Mouse (Mus musculus) embryonic facial prominence, embryonic 10.5 days (tissue): ENCODE measurements around the gene Shh. TPM values are rescaled to one million over a fixed set of nuclear protein-coding genes. Genes with fewer than 3 reads are reported as not detected.
A peak's percentile ranks its signal among the peaks of the same experiment; 100 is the strongest.

ENCODE experiments used
- DNase-seq: peaks from one replicate; pipeline ENCODE4 v3.0.0-alpha.2; 2017; ENCODE audit warnings: low spot score
- H3K27ac ChIP-seq: fragments of 300-500 bp; sonication (generic); replicated peaks from 2 replicates; pipeline ENCODE4 v1.5.1; 2016; ENCODE audit warnings: mild to moderate bottlenecking
- H3K27me3 ChIP-seq: fragments of 300-500 bp; sonication (generic); replicated peaks from 2 replicates; pipeline ENCODE4 v1.6.1; 2016; ENCODE audit warnings: low read depth, mild to moderate bottlenecking; ENCODE audit not compliant: poor library complexity, severe bottlenecking
- H3K36me3 ChIP-seq: fragments of 300-500 bp; sonication (generic); replicated peaks from 2 replicates; pipeline ENCODE4 v1.6.1; 2016; ENCODE audit warnings: mild to moderate bottlenecking, moderate library complexity
- H3K4me1 ChIP-seq: fragments of 300-500 bp; sonication (generic); 2 replicates; pipeline ENCODE4 v1.6.1; 2016
- H3K4me3 ChIP-seq: fragments of 300-500 bp; sonication (generic); 2 replicates; pipeline ENCODE4 v1.5.1; 2016; ENCODE audit warnings: mild to moderate bottlenecking, moderate library complexity
- H3K9me3 ChIP-seq: fragments of 300-500 bp; sonication (generic); 2 replicates; pipeline ENCODE4 v1.6.1; 2016; ENCODE audit warnings: mild to moderate bottlenecking
- WGBS: fragments of 180-500 bp; shearing (Covaris S2); methylation state at CpG from one replicate; pipeline ENCODE4 v1.1.7; 2016; 5-methylcytosine and 5-hydroxymethylcytosine counted together
- polyA plus RNA-seq: library from polyadenylated mRNA; unstranded; fragments of >200 nt; fragmentation: Nextera tagmentation; extraction: Ambion mirVana; gene quantifications from 2 replicates; pipeline ENCODE4 v1.2.1, GENCODE M21; 2016

The Shh gene
- polyA plus RNA-seq, 1 experiment from 2014 or later = 3.0 TPM

DNA sequence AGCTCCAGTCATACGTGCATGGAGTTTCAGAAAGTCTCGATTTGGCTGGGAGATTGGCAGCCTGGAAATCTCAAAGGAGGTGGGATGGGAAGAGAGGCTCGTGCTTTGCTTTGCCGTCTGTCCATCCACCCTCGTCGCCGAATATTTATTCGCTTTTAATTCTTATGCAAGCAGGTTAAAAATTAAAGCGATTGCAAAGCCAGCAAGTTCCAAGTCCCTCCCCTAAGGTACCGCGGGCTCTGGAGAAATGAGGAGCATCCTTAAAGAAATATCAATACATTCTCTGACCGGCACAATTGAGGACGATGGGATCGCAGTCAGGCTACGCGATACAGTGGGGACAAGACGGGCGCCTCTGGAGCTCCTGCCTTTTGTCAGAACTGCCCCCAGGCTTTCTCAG, 1.5 kb downstream of the Shh start:
- peaks cover 100% of the 10 kb centered on the region for H3K27me3 ChIP-seq
- peak overlapping the region; percentile 67 for H3K4me3 ChIP-seq
- no peaks in the 10 kb centered on the region for H3K36me3 ChIP-seq
- 0 out of 2 replicates have a peak overlapping the region, but pooled peaks have one; percentile 45 for H3K27ac ChIP-seq
- H3K4me1 ChIP-seq = peaks cover 43% of the 10 kb centered on the region
- under 1% methylated on average over 18 of the region's 18 CpGs for WGBS
- DNase-seq = peak; percentile 24
- H3K9me3 ChIP-seq = no peaks in the 10 kb centered on the region

DNA sequence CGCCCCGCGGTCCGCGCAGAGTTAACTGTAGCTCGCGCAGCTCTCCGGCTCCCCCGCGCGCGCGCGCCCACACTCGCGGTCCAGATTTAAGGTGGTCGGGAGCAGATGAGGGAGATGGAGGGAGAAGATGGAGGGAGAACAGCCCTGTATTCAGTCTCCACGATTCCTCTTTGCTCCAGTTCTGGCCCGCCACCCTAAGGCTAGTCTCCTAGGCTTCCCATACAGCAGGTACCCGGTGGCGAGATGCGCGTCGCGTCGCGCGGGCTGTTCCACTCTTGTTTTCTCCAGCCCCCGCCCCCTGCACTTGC, 2.0 kb downstream of the Shh start:
- Histone ChIP-seq H3K27ac (peak overlapping the region; percentile 45; the same call in 1 of the 2 replicates), H3K9me3 (no peaks in the 10 kb centered on the region), H3K27me3 (peaks cover 100% of the 10 kb centered on the region), H3K4me3 (peak overlapping the region; percentile 67), H3K36me3 (no peaks in the 10 kb centered on the region), H3K4me1 (peaks cover 47% of the 10 kb centered on the region)
- whole genome bisulfite sequencing = under 1% methylated on average over 29 of the region's 29 CpGs
- peak; percentile 70 for DNase-seq

DNA sequence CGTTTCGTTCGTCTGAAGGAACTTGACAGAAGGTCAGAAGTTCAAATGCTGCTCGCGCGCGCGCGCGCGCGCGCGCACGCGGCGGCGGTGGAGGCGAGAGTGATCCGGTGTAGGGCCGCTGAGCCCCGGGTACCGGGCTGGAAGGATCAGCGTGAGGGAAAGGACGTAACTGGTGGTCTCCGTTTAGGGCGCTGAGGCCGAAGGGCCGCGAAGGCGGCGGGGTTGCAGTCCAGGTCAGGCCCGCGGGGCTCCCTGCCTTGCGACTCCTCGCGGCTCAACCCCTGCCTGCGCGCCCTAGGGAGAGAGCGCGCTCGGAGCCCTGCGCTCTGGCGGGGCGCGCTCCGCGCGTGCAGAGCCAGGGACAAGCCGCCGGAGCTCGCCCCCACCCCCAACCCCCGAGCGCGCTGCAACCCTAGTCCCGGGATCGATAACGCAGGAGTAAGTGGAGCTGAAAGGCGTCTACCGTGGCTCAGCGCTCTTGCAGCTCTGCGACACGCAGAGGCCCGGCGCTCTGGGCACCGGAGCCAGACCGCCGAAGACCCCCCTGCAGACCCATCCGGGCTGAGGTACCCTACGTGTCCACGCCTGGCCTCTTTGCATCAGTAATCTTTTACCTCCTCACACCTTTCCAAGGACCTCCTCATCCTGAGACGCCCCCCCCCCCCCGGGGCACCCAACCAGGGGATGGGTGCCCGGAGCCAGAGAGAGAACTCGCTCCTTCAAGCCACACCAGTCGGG, 2.5 kb downstream of the Shh start:
- peaks cover 100% of the 10 kb centered on the region for H3K27me3 ChIP-seq
- WGBS = under 1% methylated on average over 76 of the region's 76 CpGs
- H3K36me3 ChIP-seq = no peaks in the 10 kb centered on the region
- DNase-seq = peak; percentile 67
- peak overlapping the region; percentile 67 for H3K4me3 ChIP-seq
- H3K27ac ChIP-seq = peak overlapping the region; percentile 45
- H3K4me1 ChIP-seq = peaks cover 52% of the 10 kb centered on the region
- no peaks in the 10 kb centered on the region for H3K9me3 ChIP-seq

DNA sequence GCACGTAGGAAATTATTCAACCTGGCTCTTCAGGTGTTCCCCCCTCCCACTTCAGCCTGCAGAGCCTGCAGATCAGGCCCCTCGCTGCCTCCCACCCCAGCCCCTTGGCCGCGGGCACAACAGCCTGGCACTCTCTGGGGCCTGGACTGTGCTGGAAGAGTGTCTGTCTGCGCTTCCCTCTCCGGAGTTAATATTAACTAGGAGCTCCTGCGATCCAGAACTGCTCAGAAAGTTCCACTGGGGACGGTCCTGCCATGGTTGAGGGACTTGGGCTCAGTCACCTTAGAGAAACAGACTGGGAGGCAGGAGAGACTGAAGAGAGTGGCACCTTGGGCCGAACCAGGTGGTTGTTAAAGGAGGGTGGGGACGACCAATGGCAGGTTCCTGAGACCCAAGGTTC, 3.4 kb downstream of the Shh start:
- Histone ChIP-seq H3K4me3 (peak overlapping the region; percentile 67), H3K27me3 (peaks cover 100% of the 10 kb centered on the region), H3K9me3 (no peaks in the 10 kb centered on the region), H3K27ac (peak overlapping the region; percentile 14; the same call in 1 of the 2 replicates), H3K4me1 (peaks cover 60% of the 10 kb centered on the region), H3K36me3 (no peaks in the 10 kb centered on the region)
- WGBS = 2% methylated on average over 10 of the region's 10 CpGs
- peak; percentile 22 for DNase-seq

DNA sequence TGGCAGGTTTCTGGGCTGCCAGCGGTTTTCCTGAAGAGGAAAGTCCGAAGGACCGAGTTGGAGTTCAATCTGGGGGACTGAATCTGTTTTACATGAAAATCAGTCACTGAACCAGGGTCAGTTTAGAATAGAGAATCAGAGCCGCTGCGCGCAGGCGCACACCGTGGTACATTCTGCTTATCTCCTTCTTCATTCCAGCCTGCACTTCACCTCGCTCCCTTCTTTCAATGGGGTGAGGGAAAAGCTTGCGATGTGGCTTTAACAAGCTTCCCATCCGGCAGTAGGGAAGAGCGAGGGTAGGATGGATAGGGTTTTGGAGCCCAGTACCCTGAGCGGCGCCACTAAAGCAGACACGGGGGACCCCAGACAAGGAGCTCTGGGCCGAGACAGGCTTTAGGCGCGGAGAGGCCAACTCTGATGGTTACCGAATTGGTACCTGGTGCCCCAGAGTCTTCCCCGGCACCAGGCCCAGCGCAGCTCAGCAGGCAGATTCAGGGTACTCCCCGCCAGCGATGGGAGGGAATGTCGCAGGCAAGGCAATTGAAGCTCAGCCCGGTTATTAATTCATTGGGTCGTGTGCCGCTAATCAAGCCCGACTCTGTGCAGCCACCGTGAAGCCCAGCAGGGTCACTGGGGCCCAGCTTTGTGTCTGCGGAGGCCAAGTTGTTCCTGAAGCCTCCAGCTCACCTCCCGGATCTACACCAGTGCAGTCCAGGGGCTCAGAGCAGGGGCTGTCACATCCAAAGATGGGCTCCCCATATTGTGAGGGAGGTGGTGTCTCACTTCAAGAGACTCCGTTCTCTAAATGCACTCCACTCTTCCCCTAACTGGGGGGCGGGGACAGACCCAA, 4.1 kb downstream of the Shh start:
- Histone ChIP-seq H3K4me3 (peak overlapping the region; percentile 67), H3K9me3 (no peaks in the 10 kb centered on the region), H3K36me3 (no peaks in the 10 kb centered on the region), H3K4me1 (peaks cover 67% of the 10 kb centered on the region), H3K27me3 (peaks cover 100% of the 10 kb centered on the region), H3K27ac (no peak overlapping the region)
- 1% methylated on average over 33 of the region's 33 CpGs for WGBS
- peak; percentile 46 for DNase-seq

DNA sequence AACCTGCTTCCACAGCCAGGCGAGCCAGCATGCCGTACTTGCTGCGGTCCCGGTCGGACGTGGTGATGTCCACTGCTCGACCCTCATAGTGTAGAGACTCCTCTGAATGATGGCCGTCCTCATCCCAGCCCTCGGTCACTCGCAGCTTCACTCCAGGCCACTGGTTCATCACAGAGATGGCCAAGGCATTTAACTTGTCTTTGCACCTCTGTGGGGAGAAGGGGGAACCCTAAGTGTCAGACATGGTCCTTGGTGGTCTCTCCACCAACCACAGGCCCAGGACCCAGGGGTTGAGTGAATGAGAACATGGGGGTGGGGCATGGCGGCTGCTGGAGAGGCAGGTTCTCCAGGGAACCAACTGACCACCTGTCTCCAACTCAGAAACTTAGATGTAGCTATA, 5.7 kb downstream of the Shh start:
- Histone ChIP-seq H3K4me1 (peaks cover 65% of the 10 kb centered on the region), H3K4me3 (peak overlapping the region; percentile 54; the same call in 1 of the 2 replicates), H3K9me3 (no peaks in the 10 kb centered on the region), H3K27me3 (peaks cover 100% of the 10 kb centered on the region), H3K27ac (no peak overlapping the region), H3K36me3 (no peaks in the 10 kb centered on the region)
- DNase-seq = peak; percentile 12
- WGBS = 9% methylated on average over 11 of the region's 11 CpGs

DNA sequence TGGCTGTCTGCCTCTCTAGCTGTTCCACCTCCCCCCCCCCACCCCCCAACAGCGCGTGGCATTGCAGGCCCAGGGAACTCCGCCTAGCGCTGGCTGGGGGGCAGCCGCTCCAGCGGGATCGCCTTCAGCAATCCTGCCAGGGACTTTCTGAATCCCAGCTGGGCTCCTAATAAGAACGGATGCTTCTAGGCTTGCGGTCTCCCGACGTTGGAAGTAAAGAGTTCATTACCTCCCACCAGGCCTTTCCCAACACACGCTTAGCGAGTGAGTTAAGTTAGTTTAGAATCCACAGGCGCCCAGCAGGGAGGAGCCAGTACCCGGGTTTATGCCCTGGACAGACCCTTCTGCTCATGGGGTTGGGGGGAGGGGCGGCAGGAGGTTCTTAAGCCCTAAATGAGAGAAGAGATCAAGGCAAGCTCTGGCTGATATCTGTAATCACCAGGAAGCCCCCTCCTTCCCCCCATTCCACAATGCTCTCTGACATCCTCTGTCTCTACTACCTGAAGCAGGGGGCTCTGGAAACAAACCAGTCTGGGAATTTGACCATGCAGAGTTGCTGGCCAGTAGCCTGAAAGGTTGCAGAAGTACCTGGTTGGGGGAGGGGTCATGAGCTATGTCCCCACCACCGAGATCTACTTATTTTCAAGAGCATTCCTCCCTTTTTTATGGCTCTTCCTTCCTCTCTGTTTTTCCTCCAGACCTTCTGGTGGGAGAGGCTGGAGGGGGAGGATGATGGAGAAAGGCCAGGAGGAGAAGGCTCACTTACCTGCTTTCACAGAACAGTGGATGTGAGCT, 6.3 kb downstream of the Shh start:
- Histone ChIP-seq H3K36me3 (no peaks in the 10 kb centered on the region), H3K4me1 (peaks cover 60% of the 10 kb centered on the region), H3K27ac (no peak overlapping the region), H3K9me3 (no peaks in the 10 kb centered on the region), H3K27me3 (peaks cover 100% of the 10 kb centered on the region), H3K4me3 (peak overlapping the region; percentile 54)
- peak; percentile 45 for DNase-seq
- under 1% methylated on average over 17 of the region's 17 CpGs for WGBS

DNA sequence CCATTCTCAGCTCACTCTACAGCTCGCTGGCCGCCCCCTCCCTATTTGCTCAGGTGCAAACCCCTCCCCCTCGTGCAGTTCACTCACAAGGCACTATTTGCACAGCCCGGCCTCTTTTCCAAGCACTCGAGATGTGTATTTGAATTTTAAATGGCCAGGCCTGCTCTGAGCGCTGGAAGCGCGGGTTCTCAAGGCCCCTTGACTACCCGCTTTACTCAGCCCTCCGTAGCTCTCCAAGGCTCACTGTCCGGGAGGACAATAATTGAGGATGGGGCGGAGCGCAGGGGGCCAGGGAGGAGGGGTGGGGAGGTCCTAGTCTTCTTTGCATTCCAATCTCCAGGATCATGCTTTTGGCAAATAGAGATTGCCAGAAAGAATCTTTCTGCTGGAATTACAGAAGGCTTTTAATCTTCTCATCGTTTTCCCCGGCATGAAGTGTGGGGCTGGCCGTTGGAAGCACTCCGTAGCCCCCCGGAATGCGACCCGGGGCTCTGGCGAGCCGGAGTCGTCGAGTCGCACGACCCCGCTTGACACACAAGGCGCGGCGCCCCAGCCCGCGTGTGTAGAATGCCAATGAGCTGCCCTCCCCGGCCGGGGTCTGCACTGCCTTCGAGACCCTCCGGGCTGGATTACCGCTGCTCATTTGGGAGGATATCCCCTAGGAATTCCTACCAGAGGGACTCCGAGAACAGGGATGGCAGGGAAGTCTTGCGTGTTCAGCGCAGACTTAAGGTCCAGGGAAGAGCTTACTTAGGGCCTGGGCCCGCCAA, 7.4 kb downstream of the Shh start:
- peak; percentile 54 for DNase-seq
- peaks cover 99% of the 10 kb centered on the region for H3K27me3 ChIP-seq
- H3K9me3 ChIP-seq = no peaks in the 10 kb centered on the region
- H3K27ac ChIP-seq = peak overlapping the region; percentile 26; the same call in 1 of the 2 replicates
- peak overlapping the region; percentile 54 for H3K4me3 ChIP-seq
- WGBS = 1% methylated on average over 41 of the region's 41 CpGs
- H3K36me3 ChIP-seq = no peaks in the 10 kb centered on the region
- H3K4me1 ChIP-seq = peaks cover 52% of the 10 kb centered on the region

DNA sequence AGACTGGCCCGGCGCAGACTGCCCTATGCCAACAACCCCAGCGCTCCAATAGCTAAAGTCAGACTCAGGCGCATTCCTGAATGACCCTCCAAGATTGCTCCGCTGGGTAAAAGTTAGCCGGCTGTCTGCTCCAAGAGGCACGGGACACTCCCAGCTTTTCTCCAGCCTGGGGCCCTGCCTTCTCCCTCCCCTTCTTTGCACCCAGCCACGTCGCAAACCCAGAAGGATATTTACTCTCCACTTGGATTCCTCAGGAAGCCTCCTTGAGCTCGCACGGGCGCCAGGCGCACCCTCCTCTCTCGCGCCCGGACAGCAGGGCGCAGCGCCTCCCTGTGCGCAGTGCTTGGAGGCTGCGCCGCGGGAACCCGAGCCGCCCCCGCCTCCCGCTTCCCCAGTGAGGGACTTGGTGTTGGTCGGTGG, 8.2 kb downstream of the Shh start:
- DNase-seq = peak; percentile 57
- Histone ChIP-seq H3K27ac (peak overlapping the region; percentile 24; the same call in 1 of the 2 replicates), H3K4me1 (peaks cover 44% of the 10 kb centered on the region), H3K9me3 (no peaks in the 10 kb centered on the region), H3K4me3 (peak overlapping the region; percentile 54), H3K27me3 (peaks cover 99% of the 10 kb centered on the region), H3K36me3 (no peaks in the 10 kb centered on the region)
- under 1% methylated on average over 27 of the region's 27 CpGs for WGBS

DNA sequence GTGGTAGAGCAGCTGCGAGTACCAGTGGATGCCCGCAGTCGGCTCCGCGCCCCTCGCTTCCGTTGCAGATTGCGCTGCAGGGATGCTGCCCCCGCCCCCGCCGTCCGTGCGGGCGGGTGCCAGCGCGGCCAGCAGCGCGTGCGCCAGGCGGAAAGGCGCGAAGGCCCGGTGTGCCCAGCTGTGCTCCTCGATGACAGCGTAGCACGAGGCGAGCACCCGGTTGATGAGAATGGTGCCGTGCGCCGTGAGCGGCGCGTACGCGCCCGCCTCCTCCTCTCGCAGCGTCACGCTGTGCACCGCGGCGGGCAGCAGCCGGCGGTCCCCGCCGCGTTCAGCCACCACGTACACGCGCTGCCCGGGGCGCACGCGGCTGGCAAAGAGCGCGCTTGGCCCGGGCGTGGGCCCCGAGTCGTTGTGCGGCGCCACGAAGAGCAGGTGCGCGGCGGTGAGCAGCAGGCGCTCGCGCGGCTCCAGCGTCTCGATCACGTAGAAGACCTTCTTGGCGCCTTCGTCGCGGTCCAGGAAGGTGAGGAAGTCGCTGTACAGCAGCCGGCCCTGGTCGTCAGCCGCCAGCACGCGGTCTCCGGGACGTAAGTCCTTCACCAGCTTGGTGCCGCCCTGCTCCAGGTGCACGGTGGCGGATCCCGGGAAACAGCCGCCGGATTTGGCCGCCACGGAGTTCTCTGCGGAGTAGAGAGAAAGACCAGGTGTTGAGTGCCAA, 9.0 kb downstream of the Shh start:
- H3K27me3 ChIP-seq = peaks cover 95% of the 10 kb centered on the region
- 0 out of 2 replicates have a peak overlapping the region, but pooled peaks have one; percentile 32 for H3K27ac ChIP-seq
- H3K36me3 ChIP-seq = no peaks in the 10 kb centered on the region
- peak; percentile 56 for DNase-seq
- under 1% methylated on average over 95 of the region's 95 CpGs for WGBS
- H3K4me3 ChIP-seq = peak overlapping the region; percentile 54
- H3K4me1 ChIP-seq = peaks cover 36% of the 10 kb centered on the region
- H3K9me3 ChIP-seq = no peaks in the 10 kb centered on the region

DNA sequence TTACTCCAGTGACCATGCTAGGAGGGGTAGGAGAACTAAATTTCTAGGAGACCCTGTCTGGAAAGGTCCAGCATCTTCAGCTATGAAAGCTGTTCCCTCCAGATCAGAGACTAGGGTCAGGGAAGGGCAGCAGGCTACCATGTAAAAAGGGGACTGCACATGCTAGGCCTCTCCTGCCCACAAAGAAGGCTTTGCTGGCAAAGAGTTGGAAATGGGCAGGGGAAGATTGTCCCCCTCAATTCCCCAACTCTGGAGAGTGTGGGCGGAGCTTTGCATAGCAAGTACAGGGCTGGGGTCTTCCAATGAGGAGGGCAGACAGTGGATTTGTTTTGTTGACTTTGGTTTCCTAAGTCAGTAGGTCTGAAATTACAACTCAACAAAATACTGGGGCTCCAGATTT, 10.7 kb downstream of the Shh start:
- Histone ChIP-seq H3K36me3 (no peaks in the 10 kb centered on the region), H3K4me3 (no peak overlapping the region), H3K4me1 (peaks cover 31% of the 10 kb centered on the region), H3K27ac (no peak overlapping the region), H3K9me3 (no peaks in the 10 kb centered on the region), H3K27me3 (peaks cover 89% of the 10 kb centered on the region)
- no peak for DNase-seq
- WGBS = 73% methylated on average over 1 of the region's 1 CpGs
